Mouse (Mus musculus) lung, postnatal 36 days (tissue): ENCODE results near the gene Ccnd2.

Source experiments
- DNase-seq: peaks from one replicate; pipeline ENCODE4 v3.0.0; 2022; ENCODE audit warnings: mixed read lengths

Gene Ccnd2

DNA sequence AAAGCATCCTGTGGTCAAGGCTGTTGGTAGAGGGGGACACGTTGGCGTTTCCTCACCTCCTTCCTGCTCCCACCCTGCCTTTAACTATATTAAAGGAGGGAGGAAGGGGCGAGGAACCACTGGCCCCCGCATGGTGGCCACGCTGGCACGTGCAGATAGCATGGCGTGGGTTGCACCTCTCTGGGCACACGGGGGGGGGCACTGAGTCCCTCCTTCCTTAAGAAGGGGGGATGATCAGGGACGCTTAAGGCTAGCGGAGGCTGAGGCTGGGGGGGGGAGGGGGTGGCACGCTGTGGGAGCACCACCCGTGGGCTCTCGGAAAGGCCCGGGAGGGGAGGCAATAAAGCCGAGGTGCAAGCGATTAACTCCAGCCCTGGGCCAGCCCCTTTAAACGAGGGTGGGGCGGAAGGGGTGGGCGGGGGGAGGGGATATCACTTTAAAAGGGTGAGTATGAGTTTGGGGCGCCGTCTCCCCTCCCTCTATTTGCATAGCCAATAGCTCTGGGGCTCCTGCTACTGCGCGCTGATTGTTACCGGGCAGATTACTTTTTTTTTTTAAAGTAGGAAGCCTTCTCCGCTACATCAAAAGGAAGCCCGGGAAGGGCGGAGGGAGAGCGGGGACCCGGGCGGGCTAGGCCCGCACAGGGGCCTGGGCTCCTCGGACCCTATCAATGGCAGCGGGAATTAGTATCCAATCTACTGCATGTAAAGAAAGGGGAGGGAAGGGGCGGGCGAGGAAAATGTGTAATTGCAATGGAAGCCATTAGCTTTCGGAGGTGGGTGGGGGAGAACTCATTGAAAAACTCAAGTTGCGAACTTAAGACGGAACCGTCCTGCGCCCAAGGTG lies at the start of gene Ccnd2:
Gene Ccnd2, minus strand, starts transcription at position 88 of the 846 bp plus-strand sequence.
- peak; percentile 92 for DNase-seq

DNA sequence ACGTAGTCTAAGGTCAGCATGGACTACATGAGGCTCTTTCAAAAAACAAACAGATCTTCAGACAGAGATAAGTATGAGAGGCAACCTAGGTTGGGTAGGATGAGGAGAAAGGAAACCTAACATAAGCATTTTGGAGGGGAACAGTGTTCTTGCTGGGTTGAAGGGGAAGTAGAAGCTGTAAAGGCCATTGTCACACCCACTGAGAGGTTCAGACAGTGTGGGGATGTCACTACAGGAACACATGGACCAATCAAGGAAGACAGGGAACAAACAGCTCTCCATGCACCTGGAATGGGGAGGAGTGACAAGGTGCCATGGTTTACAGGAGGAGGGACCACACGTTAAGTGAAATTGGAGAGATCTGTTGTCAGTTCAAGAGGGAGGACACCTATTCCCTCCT lies 45.0 kb upstream of the Ccnd2 start:
- DNase-seq, result no peak

DNA sequence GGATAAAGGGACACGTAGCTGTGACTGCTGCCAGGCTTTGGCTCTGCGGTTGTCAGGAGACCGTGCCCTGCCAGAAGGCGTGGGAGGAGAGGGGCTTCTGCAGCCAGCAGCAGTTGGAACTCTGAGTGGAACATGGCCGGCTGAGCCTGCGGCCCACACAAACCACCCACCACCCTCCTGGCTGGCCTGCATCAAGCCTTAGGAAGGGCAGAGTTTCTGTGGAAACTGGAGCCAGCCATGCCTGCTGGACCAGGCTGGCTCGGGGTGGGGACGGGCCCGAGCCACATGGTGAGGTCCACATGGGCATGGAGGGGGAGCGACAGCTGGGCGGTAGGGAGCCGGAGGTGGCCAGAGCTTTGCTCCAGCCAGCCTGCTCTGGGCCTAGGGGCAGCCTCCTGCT lies 29.3 kb upstream of the Ccnd2 start:
- no peak for DNase-seq

GRCm38 (mm10) chr6:127179056-127179759 lies 27.2 kb upstream of the Ccnd2 start:
- DNase-seq, result no peak

DNA sequence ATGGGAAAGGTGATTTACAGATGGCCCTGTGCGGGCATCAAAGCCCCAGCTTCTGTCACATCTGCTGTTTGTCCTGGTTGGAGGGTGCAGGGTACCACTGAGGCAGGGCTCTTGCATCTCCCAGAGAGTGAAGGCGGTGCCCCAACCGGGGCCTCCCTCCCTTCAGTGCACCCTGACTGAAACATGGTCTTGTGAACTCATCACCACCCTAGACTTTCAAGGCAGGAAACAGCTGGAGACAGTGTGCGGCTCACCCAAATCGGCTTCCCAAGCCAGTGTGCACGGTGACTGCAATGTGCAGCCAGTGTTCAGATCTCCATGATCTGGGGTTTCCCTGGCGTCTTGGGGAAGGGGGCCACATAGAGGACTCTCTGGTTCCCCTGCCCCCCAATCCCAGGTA lies 26.0 kb upstream of the Ccnd2 start:
- DNase-seq, result no peak

DNA sequence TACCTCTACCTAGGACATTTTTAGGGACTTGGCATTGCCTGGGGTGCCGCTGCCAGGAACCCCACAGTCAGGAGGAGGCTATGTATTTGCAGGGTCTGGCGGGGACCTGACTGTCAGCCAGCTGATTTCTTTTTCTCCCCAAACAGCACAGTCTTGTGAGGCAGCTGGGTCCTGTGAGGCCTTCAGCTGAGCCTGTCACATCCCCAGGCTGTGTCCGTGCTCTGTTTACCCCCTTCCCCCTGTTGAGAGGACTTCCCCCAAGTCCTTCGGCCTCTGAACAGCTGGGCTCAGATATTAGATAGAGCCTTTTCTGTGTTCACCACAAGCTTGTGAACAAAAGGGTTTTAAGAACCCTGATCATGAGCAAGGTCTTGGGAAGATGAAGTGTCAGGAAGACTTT lies 25.4 kb upstream of the Ccnd2 start:
- DNase-seq, result no peak

DNA sequence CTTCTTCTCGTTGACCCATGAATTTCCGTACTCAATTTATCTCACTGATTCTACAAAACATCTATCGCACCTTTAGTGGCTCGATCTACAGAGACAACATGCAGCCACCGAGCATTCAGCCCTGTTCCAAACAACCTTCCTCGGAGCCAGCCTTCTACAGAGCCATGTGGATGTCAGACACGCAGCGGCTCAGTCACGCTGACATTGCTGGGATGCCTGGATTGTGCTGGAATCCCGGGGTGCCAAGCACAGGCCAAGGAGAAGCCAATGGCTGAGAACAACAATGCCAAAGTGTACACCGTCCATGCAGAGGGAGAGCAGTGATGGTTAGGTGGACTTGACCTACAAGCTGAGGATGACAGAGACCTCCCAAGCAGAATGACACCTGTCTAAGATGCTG lies 20.5 kb upstream of the Ccnd2 start:
- no peak for DNase-seq

DNA sequence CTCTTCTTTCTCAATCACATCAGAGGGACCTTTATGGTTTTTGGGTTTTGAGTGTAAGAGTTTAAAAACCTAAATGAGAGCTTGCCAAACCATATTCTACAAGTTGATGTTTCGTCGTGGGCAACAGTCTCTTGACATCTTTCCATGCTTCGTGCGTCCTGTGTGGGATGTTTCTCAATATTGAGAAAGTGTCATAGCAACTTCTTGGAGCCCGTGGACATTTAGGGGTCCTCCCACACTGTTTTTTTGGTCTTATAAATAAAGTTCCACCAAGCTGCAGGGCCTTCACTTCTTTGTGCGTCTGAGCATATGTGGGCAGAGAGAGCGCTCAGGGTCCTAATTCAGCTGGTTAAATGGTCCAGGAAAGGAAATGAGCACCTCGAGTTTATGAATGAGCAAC lies 18.7 kb upstream of the Ccnd2 start:
- no peak for DNase-seq

DNA sequence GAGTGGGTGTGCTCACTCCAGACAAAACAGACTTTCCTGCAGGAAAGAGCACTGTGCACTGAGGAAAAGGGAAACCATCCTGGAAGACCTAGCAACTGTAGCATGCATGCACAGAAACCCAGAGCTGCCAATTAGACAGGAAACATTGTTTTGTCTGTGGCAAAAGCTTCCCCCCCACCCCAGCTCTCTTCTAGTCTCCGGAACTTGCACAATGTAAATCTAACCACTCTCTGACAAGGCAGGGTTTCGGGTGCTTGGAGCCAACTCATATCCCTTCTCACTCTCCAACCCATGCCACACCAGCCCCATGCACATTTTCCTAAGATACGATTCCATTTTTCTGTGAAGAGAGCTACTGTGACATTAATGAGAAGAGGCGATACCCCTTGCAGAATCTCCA lies 13.7 kb upstream of the Ccnd2 start:
- DNase-seq, result peak; percentile 47

- peak; percentile 73 for DNase-seq
These were observed 10.8 kb upstream of the Ccnd2 start for GRCm38 (mm10) chr6:127162842-127163241.

DNA sequence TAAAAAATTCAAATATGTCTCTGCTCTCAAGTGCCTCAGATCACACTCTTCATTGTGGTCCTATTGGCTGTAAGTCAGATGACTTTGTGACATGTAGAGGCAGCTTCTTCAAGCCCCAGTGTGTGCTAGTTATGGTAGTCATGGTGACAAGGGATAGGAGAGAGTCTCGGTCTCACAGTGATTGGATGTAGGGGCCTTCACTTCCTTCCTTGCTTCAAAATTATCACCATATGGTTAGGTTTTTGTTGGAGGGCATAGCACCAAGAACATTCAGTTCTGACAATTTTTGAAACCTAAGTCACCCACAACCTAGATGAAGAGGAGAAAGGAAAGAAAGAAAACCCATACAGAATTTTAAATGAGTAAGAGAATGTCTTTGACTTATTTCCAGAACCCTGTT lies 5.3 kb upstream of the Ccnd2 start:
- no peak for DNase-seq

DNA sequence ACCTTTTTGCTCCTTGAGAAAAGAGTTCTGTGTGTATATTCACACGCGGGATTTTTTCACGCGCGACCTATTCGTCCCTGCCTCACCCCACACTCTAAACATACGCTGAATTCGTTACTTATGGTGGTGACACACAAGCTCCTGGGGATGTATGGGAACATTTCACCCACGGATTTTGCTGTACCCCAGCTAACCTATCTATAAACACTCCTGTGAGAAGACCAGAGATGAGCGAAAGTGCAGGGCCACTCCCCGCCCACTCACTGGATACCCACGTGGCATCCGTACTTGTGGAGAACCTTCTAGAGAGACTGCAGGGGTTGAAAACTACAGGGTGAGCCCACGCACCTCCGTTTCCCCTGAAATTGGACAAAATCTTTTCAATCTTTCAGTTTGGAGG lies 3.5 kb upstream of the Ccnd2 start:
- DNase-seq, result peak; percentile 62

DNA sequence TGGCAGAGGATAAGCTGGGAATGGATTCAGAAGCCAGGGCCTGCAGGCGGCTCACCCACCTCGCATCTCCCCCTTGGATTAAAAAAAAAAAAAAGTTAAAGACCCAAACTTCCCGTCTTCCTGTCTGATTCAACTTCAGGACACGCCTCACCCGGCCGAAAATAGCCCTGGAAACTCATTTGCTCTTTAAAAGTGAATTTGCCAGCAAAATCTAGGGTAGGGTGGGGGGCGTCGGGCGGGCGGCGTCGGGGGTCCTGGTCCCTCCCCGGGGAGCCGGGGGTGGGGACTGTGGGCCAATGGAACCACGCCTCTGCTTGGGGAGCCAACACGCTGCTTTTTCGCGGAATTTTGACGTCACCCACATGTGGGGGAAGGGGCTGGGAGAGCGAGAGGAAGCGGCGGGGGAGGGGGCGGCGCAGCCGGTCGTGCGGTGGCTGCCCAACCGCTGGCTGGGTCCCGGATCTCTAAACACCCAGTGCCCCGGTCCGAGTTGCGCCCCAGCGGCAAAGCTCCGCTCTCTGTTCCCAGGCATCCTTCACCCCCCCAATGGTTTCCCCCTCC lies 2.8 kb upstream of the Ccnd2 start:
- DNase-seq, result peak; percentile 82

GRCm38 (mm10) chr6:127153972-127154707 lies 2.1 kb upstream of the Ccnd2 start:
- DNase-seq, result no peak

- peak; percentile 62 for DNase-seq
These were observed 1.4 kb upstream of the Ccnd2 start for GRCm38 (mm10) chr6:127153296-127153800.

DNA sequence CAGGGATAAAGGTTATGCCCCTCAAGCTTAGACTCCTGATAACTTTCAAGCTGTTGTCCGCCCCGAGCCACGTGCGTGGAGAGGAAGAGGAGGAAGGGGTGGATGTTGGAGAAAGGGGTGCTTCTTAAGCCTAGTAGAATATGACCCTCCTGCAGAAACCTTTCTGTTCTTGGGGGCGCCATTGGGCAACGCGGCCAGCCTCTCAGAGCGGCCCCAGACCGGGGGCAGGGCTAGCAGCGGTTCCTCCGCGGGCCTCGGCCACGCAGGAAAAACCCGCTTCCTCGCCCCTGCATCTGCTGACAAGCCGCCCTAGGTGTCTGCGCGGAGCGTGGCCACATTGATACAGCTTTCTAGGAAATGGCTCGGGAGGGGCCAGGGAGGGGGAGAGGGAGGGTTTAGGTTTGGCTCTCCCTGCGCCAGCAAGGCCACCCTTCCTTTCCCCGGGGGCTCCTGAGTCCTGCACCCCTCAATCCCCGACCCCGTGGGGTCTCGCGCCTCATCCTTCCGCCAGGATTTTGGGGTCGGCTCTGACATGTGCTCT lies 358 bp downstream of the Ccnd2 start:
- peak; percentile 61 for DNase-seq

DNA sequence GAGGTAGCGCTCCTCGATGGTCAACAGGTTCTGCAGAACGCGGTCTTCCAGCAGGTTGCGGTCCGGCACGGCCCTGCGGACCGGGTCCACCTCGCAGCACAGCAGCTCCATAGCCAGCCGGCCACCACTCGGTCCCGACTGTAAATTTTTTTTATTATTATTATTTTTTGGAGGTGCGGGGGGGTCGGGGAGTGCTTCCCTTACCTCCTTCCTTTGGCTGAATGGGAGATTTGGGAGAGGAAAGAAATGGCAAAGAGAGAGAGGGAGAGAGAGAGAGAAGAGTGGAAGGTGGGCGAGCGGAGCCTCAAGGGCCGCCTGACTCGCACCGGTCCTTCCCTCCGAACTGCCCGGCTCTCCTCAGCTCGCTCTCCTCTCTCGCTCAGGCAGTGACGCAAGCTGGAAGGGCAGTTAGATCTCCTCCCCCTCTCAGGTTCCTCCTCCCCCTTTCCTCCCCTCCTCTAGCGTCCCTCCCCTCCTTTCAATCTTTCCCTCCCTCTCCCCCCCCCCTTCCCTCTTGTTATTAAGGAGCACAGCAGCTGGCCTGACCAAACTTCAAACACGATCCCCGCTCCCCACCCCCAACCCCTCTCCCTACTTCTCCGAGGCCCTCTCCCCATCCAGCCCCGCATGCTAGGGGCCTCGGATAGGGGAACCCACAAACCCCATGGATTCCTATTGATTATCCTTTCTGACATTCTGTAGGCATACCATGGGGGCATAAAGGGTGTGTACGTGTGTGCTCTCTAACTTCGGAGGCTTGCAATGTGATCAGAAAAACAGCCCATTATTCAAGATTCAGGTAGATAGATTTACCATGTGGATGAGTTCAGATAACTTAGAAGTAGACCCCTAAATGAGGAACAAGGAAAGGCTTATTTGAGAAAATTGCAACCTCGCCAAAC lies 1.1 kb downstream of the Ccnd2 start:
- DNase-seq, result peak; percentile 91

GRCm38 (mm10) chr6:127149944-127150662 lies 1.9 kb downstream of the Ccnd2 start:
- DNase-seq, result peak; percentile 38

DNA sequence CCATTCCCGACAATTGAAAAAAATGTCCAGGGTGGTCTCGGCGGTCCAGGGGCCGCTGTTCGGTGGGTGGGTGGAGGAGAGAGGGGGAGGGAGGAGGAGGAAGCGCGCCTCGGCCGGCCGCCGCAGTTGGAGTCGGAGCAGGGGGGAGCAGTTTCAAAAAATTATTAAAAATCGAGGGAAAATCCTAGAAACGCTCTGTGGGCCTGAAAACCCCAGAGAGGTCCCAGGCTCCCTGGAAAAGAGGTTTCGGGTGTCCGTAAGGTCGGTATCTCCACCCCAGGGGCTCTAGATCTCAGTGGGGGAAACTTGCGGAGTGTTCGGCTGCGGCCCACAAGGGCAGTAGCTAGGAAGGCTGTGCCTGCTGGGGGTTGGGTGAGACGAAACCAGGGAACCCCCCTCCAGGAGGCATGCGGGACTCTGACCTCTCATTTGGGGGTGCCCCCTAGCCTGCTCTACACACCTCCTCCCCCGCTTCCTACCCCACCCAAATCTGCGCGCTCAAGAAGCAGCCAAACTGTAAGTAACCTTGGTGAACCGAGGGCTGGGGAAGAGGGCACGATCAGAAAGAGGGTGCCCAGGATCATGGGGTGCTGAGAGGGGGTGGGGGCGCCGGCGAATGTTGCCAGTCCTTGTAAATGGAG lies 2.6 kb downstream of the Ccnd2 start:
- DNase-seq, result peak; percentile 31

- peak; percentile 48 for DNase-seq
These were observed 3.3 kb downstream of the Ccnd2 start for GRCm38 (mm10) chr6:127148526-127149302.
